Mouse (Mus musculus): ENCODE data around the gene Mecom. TPM values are rescaled to one million over a fixed set of nuclear protein-coding genes. Genes with fewer than 3 reads are reported as not detected.

Gene Mecom
- polyA plus RNA-seq, 1 experiment from 2014 or later = 0.79 TPM

DNA sequence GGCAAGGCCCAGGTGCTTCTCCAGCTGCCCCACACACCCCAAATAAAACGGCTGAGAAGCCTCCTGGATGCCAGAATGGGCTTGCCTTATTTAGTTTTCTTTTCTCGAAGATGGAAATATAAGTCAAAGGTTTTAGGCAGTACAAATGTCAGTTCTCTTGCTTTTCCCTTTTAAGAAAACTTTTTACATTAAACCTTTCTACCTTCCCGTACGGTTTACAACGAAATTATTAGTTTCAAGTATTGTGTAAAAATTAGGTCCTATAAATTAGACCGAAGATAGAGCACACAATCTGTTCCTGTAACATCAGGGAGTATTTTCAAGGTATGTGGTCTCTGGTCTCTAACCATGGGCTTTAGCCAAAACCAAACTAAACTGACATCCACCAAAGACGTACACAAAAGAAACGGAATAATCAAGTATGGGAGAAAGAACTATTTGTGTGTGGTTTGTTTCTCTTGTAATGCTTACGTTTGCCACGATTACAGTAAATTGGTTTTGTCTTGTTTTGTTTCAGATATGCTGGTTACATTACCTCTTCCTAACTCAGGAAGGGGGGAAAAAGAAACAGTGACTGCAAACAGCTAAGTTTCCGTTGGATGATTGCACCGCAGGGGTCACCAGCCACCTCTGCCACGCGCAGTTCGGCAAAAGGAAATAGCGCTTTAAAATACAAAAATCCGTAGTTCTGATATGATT is 41.3 kb downstream of the Mecom start:
- Histone ChIP-seq H3K4me3 (replicated peaks) (peak overlapping the region; percentile 50), H3K4me1 (replicated peaks) (peaks cover 9% of the 10 kb centered on the region), H3K4me2 (peak overlapping the region; percentile 68), H3K36me3 (replicated peaks) (no peaks in the 10 kb centered on the region), H3K27ac (replicated peaks) (no peak overlapping the region), H3K27me3 (peaks cover 78% of the 10 kb centered on the region), H3K9ac (no peak overlapping the region), H3K9me3 (replicated peaks) (no peaks in the 10 kb centered on the region)
- 6% methylated on average over 17 of the region's 17 CpGs for WGBS (ENCODE audit: insufficient replicate concordance)
- ATAC-seq (ENCODE audit: insufficient read depth) = no peak

GRCm38 (mm10) chr3:30505741-30506251 is 42.0 kb downstream of the Mecom start:
- WGBS (ENCODE audit: insufficient replicate concordance) = 29% methylated on average over 16 of the region's 16 CpGs
- H3K4me2 ChIP-seq = no peak overlapping the region
- H3K9me3 ChIP-seq (replicated peaks) = no peaks in the 10 kb centered on the region
- H3K4me1 ChIP-seq (replicated peaks) = peaks cover 9% of the 10 kb centered on the region
- ATAC-seq (ENCODE audit: insufficient read depth) = no peak
- no peak overlapping the region for H3K4me3 ChIP-seq (replicated peaks)
- H3K9ac ChIP-seq = no peak overlapping the region
- no peaks in the 10 kb centered on the region for H3K36me3 ChIP-seq (replicated peaks)
- H3K27me3 ChIP-seq = peaks cover 71% of the 10 kb centered on the region
- H3K27ac ChIP-seq (replicated peaks) = no peak overlapping the region

DNA sequence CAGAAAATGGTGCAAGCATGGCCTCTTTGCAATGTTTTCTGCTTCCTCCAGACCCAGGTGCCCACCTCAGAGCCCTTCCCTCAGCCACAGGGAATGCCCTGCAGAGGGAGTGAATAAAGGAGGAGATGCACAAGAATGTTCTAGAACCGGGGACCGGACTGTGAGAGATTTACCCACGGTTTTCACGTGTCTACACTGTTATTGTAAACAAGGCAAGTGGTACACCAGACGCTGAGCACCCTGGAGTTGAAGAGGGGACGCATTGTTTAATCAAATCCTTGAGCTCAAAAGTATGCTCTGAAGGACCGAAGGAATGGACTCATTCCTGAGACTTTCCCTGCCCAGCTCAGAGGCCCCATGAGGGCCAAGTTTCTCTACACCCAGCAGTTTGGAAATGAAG is 43.2 kb downstream of the Mecom start:
- peaks cover 58% of the 10 kb centered on the region for H3K27me3 ChIP-seq
- no peak overlapping the region for H3K27ac ChIP-seq (replicated peaks)
- H3K4me3 ChIP-seq (replicated peaks) = no peak overlapping the region

DNA sequence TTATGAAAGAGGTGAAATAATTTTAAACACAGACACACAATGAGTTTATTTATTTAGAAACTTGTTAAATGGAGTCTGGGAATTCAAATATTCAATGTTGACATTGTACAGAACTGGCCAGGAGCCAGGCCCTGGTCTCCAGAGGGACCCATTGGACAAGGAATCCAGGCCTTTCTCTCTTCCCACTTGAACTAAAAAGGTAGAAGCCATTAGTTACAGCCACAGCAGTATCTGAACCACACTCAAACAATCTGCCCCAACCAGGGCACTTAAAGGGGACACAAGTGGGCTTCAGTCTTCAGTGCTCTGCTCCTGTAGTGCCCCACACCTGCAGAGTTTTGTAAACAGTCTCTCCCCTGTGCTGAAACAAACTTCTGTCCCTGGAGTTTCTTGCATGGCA is 44.0 kb downstream of the Mecom start:
- no peak overlapping the region for H3K9ac ChIP-seq
- H3K36me3 ChIP-seq (replicated peaks) = no peaks in the 10 kb centered on the region
- peaks cover 51% of the 10 kb centered on the region for H3K27me3 ChIP-seq
- H3K27ac ChIP-seq (replicated peaks) = no peak overlapping the region
- no peak overlapping the region for H3K4me2 ChIP-seq
- no peak overlapping the region for H3K4me3 ChIP-seq (replicated peaks)
- H3K4me1 ChIP-seq (replicated peaks) = peaks cover 5% of the 10 kb centered on the region; the same call in 1 of the 2 replicates
- H3K9me3 ChIP-seq (replicated peaks) = no peaks in the 10 kb centered on the region
- ATAC-seq (ENCODE audit: insufficient read depth) = no peak

More for the DNA sequence above, 43.2 kb downstream of the Mecom start:
- no peak overlapping the region for H3K4me2 ChIP-seq
- no peaks in the 10 kb centered on the region for H3K9me3 ChIP-seq (replicated peaks)
- 33% methylated on average over 7 of the region's 7 CpGs for WGBS (ENCODE audit: insufficient replicate concordance)
- H3K9ac ChIP-seq = no peak overlapping the region
- H3K36me3 ChIP-seq (replicated peaks) = no peaks in the 10 kb centered on the region
- no peak for ATAC-seq (ENCODE audit: insufficient read depth)
- H3K4me1 ChIP-seq (replicated peaks) = peaks cover 9% of the 10 kb centered on the region

DNA sequence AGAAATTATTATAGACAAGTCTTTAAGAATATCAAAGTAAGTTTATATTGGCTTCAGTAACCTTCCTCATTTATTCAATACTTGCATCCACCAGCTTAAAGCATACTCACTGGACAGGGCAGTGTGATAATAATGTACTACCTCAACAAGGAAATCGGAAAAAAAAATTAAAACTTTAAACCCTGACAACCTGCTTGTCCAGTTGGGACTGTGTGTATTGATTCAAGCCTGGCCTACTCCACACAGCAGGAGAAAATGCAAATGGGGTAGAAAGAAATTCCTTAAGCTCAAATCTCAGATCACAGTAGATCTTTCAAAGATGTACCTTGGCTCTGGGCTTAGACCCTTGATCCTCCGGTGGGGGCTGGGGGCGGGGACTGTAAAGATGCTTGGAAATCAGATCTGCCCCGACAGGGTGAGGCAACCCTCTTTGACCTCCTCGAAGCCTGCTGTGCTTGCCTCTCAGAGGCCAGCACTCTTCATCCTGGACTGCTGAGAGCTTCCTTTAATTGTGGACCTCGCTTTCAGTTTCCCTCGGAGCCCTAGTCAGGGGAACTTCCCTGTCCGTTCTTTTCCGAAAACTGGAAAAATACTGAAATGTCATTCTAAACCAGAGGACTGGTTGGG is 49.5 kb downstream of the Mecom start:
- Histone ChIP-seq H3K27me3 (no peaks in the 10 kb centered on the region; the same call in 1 of the 2 replicates), H3K27ac (replicated peaks) (no peak overlapping the region), H3K4me1 (replicated peaks) (no peaks in the 10 kb centered on the region), H3K9ac (no peak overlapping the region), H3K4me2 (no peak overlapping the region), H3K4me3 (replicated peaks) (no peak overlapping the region), H3K9me3 (replicated peaks) (no peaks in the 10 kb centered on the region), H3K36me3 (replicated peaks) (no peaks in the 10 kb centered on the region)
- ATAC-seq (ENCODE audit: insufficient read depth) = no peak
- WGBS (ENCODE audit: insufficient replicate concordance) = 30% methylated on average over 9 of the region's 9 CpGs

GRCm38 (mm10) chr3:30494371-30494770 is 53.4 kb downstream of the Mecom start:
- no peak for ATAC-seq (ENCODE audit: insufficient read depth)
- H3K9me3 ChIP-seq (replicated peaks) = no peaks in the 10 kb centered on the region
- no peak overlapping the region for H3K4me2 ChIP-seq
- 50% methylated on average over 2 of the region's 2 CpGs for WGBS (ENCODE audit: insufficient replicate concordance)
- no peaks in the 10 kb centered on the region for H3K4me1 ChIP-seq (replicated peaks)
- no peak overlapping the region for H3K4me3 ChIP-seq (replicated peaks)
- H3K36me3 ChIP-seq (replicated peaks) = no peaks in the 10 kb centered on the region
- no peaks in the 10 kb centered on the region for H3K27me3 ChIP-seq
- H3K9ac ChIP-seq = no peak overlapping the region
- H3K27ac ChIP-seq (replicated peaks) = no peak overlapping the region

- Histone ChIP-seq H3K9ac (no peak overlapping the region), H3K4me2 (no peak overlapping the region), H3K36me3 (replicated peaks) (no peaks in the 10 kb centered on the region), H3K4me3 (replicated peaks) (no peak overlapping the region), H3K27me3 (no peaks in the 10 kb centered on the region), H3K4me1 (replicated peaks) (no peaks in the 10 kb centered on the region), H3K27ac (replicated peaks) (no peak overlapping the region), H3K9me3 (replicated peaks) (no peaks in the 10 kb centered on the region)
- WGBS (ENCODE audit: insufficient replicate concordance) = 23% methylated on average over 4 of the region's 4 CpGs
- no peak for ATAC-seq (ENCODE audit: insufficient read depth)
Measured at GRCm38 (mm10) chr3:30488808-30489207, 59.0 kb downstream of the Mecom start.

DNA sequence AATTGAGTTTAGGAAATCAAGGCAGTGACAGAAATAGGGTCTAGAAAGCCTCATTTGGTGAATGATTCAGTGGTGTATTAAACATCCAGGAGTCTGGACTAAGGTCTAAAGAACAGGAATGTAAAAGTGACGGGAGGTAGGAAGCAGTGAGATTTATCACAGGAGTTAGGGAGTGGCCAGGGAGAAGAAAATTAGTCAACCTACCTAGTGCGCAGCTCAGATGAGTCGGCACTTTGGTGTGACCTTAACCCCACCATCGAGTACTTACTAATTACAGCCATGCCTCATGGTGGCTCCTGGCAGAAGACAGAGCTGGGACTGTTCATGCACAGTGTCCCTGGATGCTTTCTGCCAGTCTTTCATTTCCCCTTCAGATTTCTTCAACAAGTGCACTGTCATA is 61.4 kb downstream of the Mecom start:
- WGBS (ENCODE audit: insufficient replicate concordance) = 55% methylated on average over 4 of the region's 4 CpGs
- Histone ChIP-seq H3K9ac (no peak overlapping the region), H3K4me2 (no peak overlapping the region), H3K4me3 (replicated peaks) (no peak overlapping the region), H3K4me1 (replicated peaks) (no peaks in the 10 kb centered on the region), H3K36me3 (replicated peaks) (no peaks in the 10 kb centered on the region), H3K9me3 (replicated peaks) (no peaks in the 10 kb centered on the region), H3K27ac (replicated peaks) (no peak overlapping the region), H3K27me3 (no peaks in the 10 kb centered on the region)
- ATAC-seq (ENCODE audit: insufficient read depth) = no peak

DNA sequence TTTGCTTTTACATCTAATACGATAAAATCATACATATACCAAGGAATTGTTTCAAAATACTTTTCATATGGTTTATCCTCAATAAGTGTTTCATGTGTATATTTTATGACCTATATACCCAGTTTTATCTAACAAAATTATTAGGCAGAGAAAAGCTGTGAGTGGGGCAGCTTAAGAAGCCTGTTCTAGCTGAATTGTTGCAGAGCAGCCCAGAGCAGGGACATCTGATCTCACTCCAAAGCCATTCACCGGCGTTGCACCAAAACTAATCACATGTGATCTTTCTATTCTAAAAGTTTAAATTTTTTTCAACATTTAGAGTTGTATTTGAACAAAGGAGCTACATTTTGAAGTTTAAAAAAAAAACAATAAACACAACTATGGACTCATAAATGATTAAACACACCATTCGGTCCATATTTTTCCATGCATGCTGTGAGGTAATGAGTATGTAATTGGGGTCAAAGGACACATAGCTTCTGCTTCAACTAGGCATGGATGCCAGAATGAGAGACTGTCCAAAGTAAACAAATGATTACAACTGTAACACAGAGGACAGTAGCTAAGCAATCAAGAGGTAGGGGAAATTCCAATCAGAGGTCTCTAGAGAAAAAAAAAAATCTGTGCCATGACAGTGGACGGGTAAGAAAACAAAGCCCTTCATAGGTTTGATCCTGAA is 64.7 kb downstream of the Mecom start:
- ATAC-seq (ENCODE audit: insufficient read depth) = no peak
- Histone ChIP-seq H3K27ac (replicated peaks) (no peak overlapping the region), H3K4me3 (replicated peaks) (no peak overlapping the region), H3K36me3 (replicated peaks) (no peaks in the 10 kb centered on the region), H3K4me1 (replicated peaks) (no peaks in the 10 kb centered on the region), H3K9ac (no peak overlapping the region), H3K4me2 (no peak overlapping the region), H3K27me3 (no peaks in the 10 kb centered on the region), H3K9me3 (replicated peaks) (no peaks in the 10 kb centered on the region)
- WGBS (ENCODE audit: insufficient replicate concordance) = 57% methylated on average over 5 of the region's 5 CpGs

GRCm38 (mm10) chr3:30481682-30482081 is 66.1 kb downstream of the Mecom start:
- no peaks in the 10 kb centered on the region for H3K4me1 ChIP-seq (replicated peaks)
- no peak overlapping the region for H3K4me3 ChIP-seq (replicated peaks)
- no peaks in the 10 kb centered on the region for H3K9me3 ChIP-seq (replicated peaks)
- no peak overlapping the region for H3K27ac ChIP-seq (replicated peaks)
- no peak for ATAC-seq (ENCODE audit: insufficient read depth)
- H3K27me3 ChIP-seq = no peaks in the 10 kb centered on the region
- WGBS (ENCODE audit: insufficient replicate concordance) = 60% methylated on average over 10 of the region's 10 CpGs
- no peaks in the 10 kb centered on the region for H3K36me3 ChIP-seq (replicated peaks)
- no peak overlapping the region for H3K9ac ChIP-seq
- no peak overlapping the region for H3K4me2 ChIP-seq

DNA sequence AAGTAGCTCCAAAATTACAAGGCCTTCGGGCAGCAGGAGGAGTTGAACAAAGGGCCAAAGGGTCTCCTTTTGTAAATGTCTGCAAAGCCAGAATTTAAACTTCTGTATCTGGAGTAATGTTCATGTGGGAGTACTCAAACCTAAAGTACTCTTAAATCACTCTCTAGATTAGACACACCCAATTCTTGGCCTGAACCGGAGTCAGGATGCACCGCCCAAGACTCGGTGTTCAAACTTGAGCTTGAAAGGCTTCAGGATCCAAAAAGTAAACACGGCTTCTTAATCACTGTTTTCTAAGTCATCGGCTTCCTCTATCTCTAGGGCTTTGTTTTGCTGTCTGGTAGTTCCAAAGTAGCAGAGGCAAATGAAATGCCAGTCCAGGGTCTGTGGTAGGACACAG is 67.3 kb downstream of the Mecom start:
- Histone ChIP-seq H3K4me2 (no peak overlapping the region), H3K27me3 (no peaks in the 10 kb centered on the region), H3K4me1 (replicated peaks) (no peaks in the 10 kb centered on the region), H3K9me3 (replicated peaks) (no peaks in the 10 kb centered on the region), H3K9ac (no peak overlapping the region), H3K36me3 (replicated peaks) (no peaks in the 10 kb centered on the region), H3K4me3 (replicated peaks) (no peak overlapping the region), H3K27ac (replicated peaks) (no peak overlapping the region)
- WGBS (ENCODE audit: insufficient replicate concordance) = 73% methylated on average over 6 of the region's 6 CpGs
- ATAC-seq (ENCODE audit: insufficient read depth) = no peak

Measured in liver, embryonic 15.5 days (tissue).